Mouse (Mus musculus) cortical plate, adult 2 months (tissue): ENCODE data around the gene Kcnk13.

Source experiments
- CTCF ChIP-seq: fragments of 200-500 bp; IDR thresholded peaks from 2 replicates; pipeline ENCODE4 v1.5.1; 2011; ENCODE audit warnings: mild to moderate bottlenecking, control low read depth, low read length; ENCODE audit not compliant: insufficient read depth; ENCODE audit errors: extremely low read depth
- POLR2A ChIP-seq: fragments of 200-500 bp; IDR thresholded peaks from 2 replicates; pipeline ENCODE4 v1.6.1; 2011; ENCODE audit warnings: mild to moderate bottlenecking, low read length, control low read depth; ENCODE audit not compliant: insufficient read depth; ENCODE audit errors: extremely low read depth

DNA sequence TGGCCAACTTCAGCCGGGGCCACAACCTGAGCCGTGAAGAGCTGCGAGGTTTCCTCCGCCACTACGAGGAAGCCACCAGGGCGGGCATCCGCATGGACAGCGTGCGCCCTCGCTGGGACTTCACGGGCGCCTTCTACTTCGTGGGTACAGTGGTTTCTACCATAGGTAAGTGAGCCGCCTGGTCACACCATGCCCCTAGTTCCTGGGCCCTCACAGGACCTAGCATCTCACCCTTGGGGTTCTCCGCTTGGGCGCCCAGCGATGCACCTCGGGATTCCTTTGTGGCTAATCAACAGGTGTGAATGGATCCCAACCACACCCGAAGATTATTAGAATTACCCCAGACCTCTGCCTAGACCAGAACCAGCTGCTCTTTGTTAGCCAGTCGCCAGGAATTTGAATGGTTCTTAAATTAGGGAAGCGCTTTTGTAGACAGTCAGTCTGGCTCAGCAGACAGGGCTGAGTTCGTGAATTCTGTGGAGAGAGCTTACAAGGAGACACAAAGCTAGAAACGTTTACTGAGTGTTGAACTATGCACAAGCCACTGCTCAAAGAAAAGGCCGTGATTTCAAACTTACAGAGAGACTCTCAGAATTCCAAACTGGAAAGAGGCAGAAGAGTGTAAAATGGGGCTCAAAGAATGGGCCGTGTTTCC is 1.9 kb downstream of the Kcnk13 start:
- TF ChIP-seq POLR2A = no peak
- no peak for TF ChIP-seq CTCF
